Mouse (Mus musculus) testis, adult 2 months (tissue): ENCODE measurements around the gene Nectin3. TPM values are rescaled to one million over a fixed set of nuclear protein-coding genes. Genes with fewer than 3 reads are reported as not detected.
"Not testable (repeated sequence)": the region's sequence is repeated elsewhere in the genome, so short reads cannot be mapped to it uniquely, and the experiment has no call there.

Experiments used
- H3K27ac ChIP-seq: fragments of 200-500 bp; 2 replicates; pipeline ENCODE4 v1.5.1; 2012; ENCODE audit warnings: low read depth, low read length; ENCODE audit not compliant: control insufficient read depth, insufficient read depth
- H3K27me3 ChIP-seq: fragments of 200-500 bp; 2 replicates; pipeline ENCODE4 v1.6.1; 2012; ENCODE audit warnings: mild to moderate bottlenecking, low read length, moderate library complexity; ENCODE audit not compliant: control insufficient read depth, insufficient read depth
- H3K36me3 ChIP-seq: fragments of 200-500 bp; 2 replicates; pipeline ENCODE4 v1.6.1; 2012; ENCODE audit warnings: mild to moderate bottlenecking, low read length; ENCODE audit not compliant: control insufficient read depth, insufficient read depth
- H3K4me1 ChIP-seq: fragments of 200-500 bp; 2 replicates; pipeline ENCODE4 v1.6.1; 2012; ENCODE audit warnings: low read length; ENCODE audit not compliant: control insufficient read depth, insufficient read depth
- H3K4me3 ChIP-seq: fragments of 200-500 bp; 2 replicates; pipeline ENCODE4 v1.5.1; 2012; ENCODE audit warnings: low read depth, mild to moderate bottlenecking, low read length, moderate library complexity, mixed read lengths; ENCODE audit not compliant: control insufficient read depth
- CTCF ChIP-seq: fragments of 200-500 bp; IDR thresholded peaks from 2 replicates; pipeline ENCODE4 v1.5.1; 2012; ENCODE audit warnings: low read depth, mild to moderate bottlenecking, inconsistent platforms, low read length, moderate library complexity; ENCODE audit not compliant: control insufficient read depth, insufficient read depth, insufficient replicate concordance
- POLR2A ChIP-seq: fragments of 200-500 bp; IDR thresholded peaks from 2 replicates; pipeline ENCODE4 v1.6.1; 2012; ENCODE audit warnings: low read depth, mild to moderate bottlenecking, inconsistent platforms, low read length, moderate library complexity; ENCODE audit not compliant: control insufficient read depth
- polyA plus RNA-seq: library from polyadenylated mRNA; depleted of rRNA; stranded (reverse); fragments of >200 nt; gene quantifications from 2 replicates; pipeline ENCODE4 v1.2.3, GENCODE M21; 2012

Gene Nectin3
- polyA plus RNA-seq, 1 experiment, result 197 TPM

DNA sequence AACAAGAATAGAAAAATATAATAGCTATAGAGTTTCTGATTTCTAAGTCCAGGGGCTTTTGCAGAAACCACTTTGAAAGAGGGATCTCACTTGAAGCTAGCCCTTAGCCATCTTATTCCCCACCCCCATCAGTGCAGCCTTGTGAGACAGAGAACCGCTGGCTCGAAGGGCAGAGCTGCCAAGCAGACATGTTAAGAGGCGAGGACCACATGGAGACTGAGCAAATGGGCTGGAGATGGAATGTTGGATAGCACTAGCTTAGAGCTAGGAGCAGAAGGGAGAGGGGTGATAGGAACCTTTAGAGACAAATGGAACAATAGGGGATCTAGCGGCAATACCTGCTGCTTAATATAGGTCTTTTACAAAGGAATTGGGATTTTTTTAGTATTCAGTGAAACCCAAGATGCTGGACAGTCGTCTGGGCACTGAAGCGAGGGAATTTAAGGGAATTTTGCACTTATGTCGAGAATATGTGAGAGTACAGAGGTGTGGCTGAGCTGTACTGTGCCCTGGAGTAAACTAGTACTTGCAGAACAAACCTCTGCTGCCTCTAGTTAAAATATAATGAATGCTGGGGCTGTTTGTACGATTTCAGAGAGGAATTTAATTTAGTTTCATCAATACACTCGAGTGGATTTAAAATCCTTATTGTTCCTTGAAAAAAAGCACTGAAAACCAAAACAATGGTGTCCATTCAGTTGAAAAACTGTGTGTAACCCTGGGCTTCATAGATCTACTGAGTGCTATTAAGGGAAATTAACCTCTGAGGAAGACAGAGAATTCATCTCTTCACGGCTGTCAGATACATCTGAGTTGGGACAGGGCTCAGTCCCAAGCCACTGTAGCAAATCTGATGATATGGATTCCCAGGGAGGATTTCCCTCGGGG, 109.6 kb downstream of the Nectin3 start:
- H3K27ac ChIP-seq, result no peak overlapping the region
- H3K36me3 ChIP-seq, result no peaks in the 10 kb centered on the region
- TF ChIP-seq CTCF (no peak), POLR2A (no peak)
- no peak overlapping the region for H3K4me3 ChIP-seq
- no peaks in the 10 kb centered on the region for H3K27me3 ChIP-seq
- no peaks in the 10 kb centered on the region for H3K4me1 ChIP-seq

DNA sequence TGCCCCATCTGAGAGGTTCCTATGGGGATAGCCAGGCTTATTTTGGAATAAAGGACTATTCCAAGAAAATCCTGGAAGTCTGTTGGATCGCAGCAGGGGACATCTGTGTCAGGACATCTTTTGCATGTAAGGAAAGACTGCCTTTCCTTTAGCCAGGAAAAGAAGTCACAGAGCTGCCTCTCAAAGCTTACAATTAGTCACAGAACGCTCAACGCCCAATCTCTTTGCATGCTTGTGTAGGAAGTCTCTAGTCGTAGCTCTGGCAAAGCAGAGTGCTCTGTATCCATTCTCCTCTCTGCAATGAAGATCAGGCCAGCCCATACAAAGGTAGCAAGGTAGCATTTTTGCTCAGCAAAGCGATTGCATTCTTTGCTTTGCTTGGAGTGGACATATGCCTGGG, 114.0 kb downstream of the Nectin3 start:
- no peaks in the 10 kb centered on the region for H3K4me1 ChIP-seq
- no peak overlapping the region for H3K4me3 ChIP-seq
- no peaks in the 10 kb centered on the region for H3K27me3 ChIP-seq
- H3K27ac ChIP-seq, result no peak overlapping the region
- H3K36me3 ChIP-seq, result no peaks in the 10 kb centered on the region
- no peak for TF ChIP-seq CTCF
- TF ChIP-seq POLR2A, result no peak

DNA sequence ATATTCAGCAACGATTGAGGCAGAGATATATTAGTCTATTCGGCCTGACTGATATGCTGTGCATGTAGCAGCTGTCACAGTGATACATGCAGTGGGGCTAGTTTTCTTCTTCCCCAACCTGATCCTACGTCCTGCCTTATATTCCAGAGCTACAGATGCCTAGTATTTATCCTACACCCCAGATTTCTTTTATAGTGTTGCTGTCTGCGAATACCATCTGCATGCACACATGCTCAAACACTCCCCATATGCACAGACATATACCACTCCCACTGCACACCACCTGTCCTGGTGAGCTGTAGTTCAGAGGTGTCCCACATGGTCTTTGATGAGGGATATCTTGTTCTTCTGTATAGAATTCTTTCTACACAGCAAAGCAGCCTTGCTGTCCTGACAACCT, 115.0 kb downstream of the Nectin3 start:
- Histone ChIP-seq H3K4me1 (no peaks in the 10 kb centered on the region), H3K36me3 (no peaks in the 10 kb centered on the region), H3K27ac (no peak overlapping the region), H3K27me3 (no peaks in the 10 kb centered on the region), H3K4me3 (no peak overlapping the region)
- no peak for TF ChIP-seq POLR2A
- TF ChIP-seq CTCF, result no peak

DNA sequence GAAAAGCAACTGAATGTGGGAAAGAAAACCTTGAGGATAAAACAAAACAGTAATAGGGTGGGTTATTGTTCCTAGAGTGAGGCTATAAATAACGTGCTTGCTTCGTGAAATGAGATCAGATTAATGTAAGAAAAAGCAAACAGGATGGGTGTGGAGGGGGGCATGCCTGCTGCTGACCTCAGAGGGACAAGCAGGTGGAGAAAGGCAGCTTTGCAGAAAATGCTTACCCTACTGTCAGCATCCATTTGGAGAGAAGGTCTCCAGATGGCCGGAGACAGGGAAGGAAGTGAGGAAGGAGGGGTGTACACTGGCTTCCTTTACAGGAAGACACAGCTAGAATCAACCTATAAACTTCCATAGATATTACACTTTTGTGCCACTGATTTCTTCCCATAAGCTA, 121.8 kb downstream of the Nectin3 start:
- no peak overlapping the region for H3K4me3 ChIP-seq
- H3K4me1 ChIP-seq, result no peaks in the 10 kb centered on the region
- TF ChIP-seq POLR2A, result no peak
- no peaks in the 10 kb centered on the region for H3K36me3 ChIP-seq
- no peaks in the 10 kb centered on the region for H3K27me3 ChIP-seq
- H3K27ac ChIP-seq, result no peak overlapping the region

GRCm38 (mm10) chr16:46362022-46362421, 136.3 kb downstream of the Nectin3 start:
- H3K27me3 ChIP-seq, result no peaks in the 10 kb centered on the region
- no peak overlapping the region for H3K4me3 ChIP-seq
- H3K4me1 ChIP-seq, result peaks cover 3% of the 10 kb centered on the region; the same call in 1 of the 2 replicates
- H3K36me3 ChIP-seq, result no peaks in the 10 kb centered on the region
- H3K27ac ChIP-seq, result no peak overlapping the region
- no peak for TF ChIP-seq CTCF
- no peak for TF ChIP-seq POLR2A

DNA sequence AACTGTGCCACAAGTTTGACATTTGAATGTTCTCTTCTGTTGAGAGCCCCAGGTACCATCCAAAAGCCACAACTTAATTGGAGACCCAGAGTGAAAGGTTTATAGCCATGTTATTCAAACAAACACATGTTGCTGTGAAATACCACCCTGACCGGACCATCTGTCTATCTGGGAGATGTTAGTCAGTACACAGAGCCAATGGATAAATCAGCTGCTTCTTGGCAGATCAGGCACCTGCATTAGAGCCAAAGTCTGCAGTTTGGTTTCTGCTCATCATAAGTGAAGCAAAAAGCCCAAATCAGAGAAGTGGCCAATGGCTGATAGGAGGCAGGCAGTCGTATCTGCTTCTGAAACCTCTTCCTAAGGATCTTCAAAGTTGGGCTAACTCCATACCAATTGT, 140.7 kb downstream of the Nectin3 start:
- H3K4me3 ChIP-seq, result not testable (repeated sequence)

DNA sequence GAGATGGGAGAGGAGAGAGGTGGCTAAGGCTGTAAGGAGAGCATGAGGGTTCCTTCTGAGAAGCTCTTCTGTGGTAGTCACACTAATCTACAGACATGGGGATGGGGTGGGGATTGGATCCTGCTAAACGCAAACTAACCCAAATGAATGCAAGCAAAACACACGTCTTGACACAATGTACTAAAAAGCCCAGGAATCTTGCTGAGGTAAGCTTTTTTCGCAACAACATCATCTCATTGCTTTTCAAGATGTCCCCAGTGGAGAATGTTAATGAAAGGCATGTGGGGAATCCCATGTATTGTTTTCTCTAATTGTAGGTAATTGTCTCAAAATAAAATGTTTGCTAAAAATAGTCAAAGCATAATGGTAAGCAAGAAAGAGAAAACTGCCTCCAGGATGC, 141.7 kb downstream of the Nectin3 start:
- Histone ChIP-seq H3K27ac (no peak overlapping the region), H3K27me3 (no peaks in the 10 kb centered on the region), H3K4me1 (peaks cover 2% of the 10 kb centered on the region; the same call in 1 of the 2 replicates), H3K4me3 (no peak overlapping the region), H3K36me3 (no peaks in the 10 kb centered on the region)
- TF ChIP-seq POLR2A, result no peak
- TF ChIP-seq CTCF, result no peak

More for the DNA sequence above, 140.7 kb downstream of the Nectin3 start:
- not testable (repeated sequence) for H3K27ac ChIP-seq, H3K36me3 ChIP-seq, H3K4me1 ChIP-seq, H3K27me3 ChIP-seq
